Mouse (Mus musculus): Measurements from ENCODE around the gene Crtac1. TPM values are rescaled to one million over a fixed set of nuclear protein-coding genes. Genes with fewer than 3 reads are reported as not detected.

Gene Crtac1
- polyA plus RNA-seq, 1 experiment from 2014 or later = 6.5 TPM

DNA sequence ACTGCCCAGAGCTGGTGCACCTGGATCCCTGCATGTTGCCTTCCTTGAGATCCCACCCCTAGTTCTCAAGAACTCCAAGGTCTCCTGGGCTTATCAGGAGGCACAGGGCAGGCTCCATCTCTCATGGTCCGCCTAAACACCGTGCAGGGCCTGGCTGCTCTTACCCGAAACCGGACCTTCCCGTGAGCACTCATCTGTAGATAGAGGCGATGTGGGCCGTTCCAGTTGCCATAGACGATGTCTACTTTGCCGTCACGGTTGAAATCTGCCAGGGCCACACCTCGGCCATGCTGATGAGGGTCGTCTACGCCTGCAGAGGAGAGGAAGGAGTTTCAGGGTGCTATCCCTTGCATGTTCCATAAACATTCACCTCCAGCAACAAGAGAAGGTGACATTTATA is 127.1 kb downstream of the Crtac1 start:
- H3K9ac ChIP-seq = no peak overlapping the region
- no peaks in the 10 kb centered on the region for H3K9me3 ChIP-seq
- WGBS = 90% methylated on average over 13 of the region's 13 CpGs
- H3K4me3 ChIP-seq = no peak overlapping the region
- no peaks in the 10 kb centered on the region for H3K36me3 ChIP-seq
- no peaks in the 10 kb centered on the region for H3K27me3 ChIP-seq
- peaks cover 14% of the 10 kb centered on the region for H3K4me1 ChIP-seq
- no peak overlapping the region for H3K4me2 ChIP-seq (replicated peaks)
- H3K27ac ChIP-seq = no peak overlapping the region
- ATAC-seq (ENCODE audit: insufficient number of reproducible peaks, insufficient read depth, low FRiP score, low TSS enrichment) = no peak

DNA sequence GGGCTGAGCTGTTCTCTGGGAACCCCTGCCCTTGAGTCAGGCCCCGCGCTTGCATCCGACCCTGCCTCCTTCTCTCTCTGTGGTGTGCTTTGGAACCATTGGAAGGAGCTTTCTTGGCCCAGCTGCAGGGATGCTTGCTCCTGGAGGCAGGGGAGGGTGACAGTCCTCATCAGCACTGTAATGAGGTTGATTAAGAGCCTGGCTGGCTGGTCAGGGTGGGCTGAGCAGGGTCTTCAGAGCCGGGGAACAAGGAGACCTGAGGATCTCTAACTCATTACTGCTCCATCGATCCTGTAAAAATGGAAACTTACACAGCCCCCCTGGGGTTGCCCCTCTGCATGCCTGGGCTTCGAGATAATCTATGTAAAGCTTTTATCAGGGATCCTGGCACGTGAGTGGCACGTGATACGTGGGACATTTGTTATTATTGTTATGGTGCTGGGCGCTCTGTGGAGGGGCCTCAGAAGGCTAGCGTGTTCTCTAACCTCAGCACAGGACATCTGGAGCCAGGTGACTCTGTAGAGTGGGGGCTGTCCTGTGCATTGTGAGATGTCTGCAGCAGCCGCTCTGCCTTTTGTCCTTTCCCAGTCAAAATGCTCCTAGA is 128.3 kb downstream of the Crtac1 start:
- Histone ChIP-seq H3K27ac (no peak overlapping the region), H3K9me3 (no peaks in the 10 kb centered on the region), H3K9ac (no peak overlapping the region), H3K4me3 (no peak overlapping the region), H3K4me2 (replicated peaks) (no peak overlapping the region), H3K27me3 (no peaks in the 10 kb centered on the region), H3K4me1 (peaks cover 14% of the 10 kb centered on the region), H3K36me3 (no peaks in the 10 kb centered on the region)
- WGBS = 66% methylated on average over 12 of the region's 12 CpGs
- no peak for ATAC-seq (ENCODE audit: insufficient number of reproducible peaks, insufficient read depth, low FRiP score, low TSS enrichment)

DNA sequence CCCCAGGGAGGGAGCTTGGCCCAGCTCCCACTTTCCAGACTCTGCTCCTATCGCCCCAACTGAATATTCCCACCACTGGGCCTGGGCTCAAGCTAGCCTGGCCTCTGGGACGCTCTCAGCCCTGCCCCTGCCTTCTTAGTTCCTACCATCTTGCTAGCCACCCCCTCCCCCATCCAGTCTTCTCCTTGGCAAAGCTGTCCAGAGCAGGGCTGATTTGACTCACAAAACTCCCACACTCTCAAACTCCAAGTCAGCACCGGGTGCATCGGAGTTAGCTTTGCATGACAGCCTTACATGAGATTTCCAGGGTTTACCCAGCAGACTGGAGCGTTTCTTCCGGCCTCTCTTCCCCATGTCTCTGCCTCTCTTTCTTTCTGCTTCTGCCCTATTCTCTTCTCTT is 138.4 kb downstream of the Crtac1 start:
- no peaks in the 10 kb centered on the region for H3K36me3 ChIP-seq
- no peak overlapping the region for H3K4me3 ChIP-seq
- ATAC-seq (ENCODE audit: insufficient number of reproducible peaks, insufficient read depth, low FRiP score, low TSS enrichment) = no peak
- no peaks in the 10 kb centered on the region for H3K9me3 ChIP-seq
- H3K4me1 ChIP-seq = peaks cover 15% of the 10 kb centered on the region
- no peak overlapping the region for H3K9ac ChIP-seq
- WGBS = 77% methylated on average over 6 of the region's 6 CpGs
- no peak overlapping the region for H3K27ac ChIP-seq
- no peaks in the 10 kb centered on the region for H3K27me3 ChIP-seq
- no peak overlapping the region for H3K4me2 ChIP-seq (replicated peaks)

DNA sequence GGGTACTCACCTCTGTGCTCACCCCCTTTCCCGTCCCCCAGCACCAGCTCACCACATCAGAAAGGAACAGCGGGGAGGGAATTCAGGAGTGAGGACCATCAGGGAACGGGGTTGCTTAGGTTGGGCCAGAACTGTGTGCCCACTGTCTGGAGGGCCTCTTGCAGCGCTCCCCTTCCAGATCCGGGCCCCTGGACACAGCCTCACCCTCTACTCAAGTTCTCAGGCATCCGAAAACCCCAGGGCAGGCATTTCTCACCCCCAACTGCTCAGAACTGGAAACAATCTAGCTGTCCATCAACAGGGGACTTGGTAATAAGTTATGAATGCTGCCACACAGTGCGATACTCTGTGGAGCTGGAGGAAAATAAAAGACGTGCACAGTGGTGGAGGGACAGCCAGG is 139.5 kb downstream of the Crtac1 start:
- H3K4me2 ChIP-seq (replicated peaks) = no peak overlapping the region
- H3K9ac ChIP-seq = no peak overlapping the region
- no peak overlapping the region for H3K4me3 ChIP-seq

DNA sequence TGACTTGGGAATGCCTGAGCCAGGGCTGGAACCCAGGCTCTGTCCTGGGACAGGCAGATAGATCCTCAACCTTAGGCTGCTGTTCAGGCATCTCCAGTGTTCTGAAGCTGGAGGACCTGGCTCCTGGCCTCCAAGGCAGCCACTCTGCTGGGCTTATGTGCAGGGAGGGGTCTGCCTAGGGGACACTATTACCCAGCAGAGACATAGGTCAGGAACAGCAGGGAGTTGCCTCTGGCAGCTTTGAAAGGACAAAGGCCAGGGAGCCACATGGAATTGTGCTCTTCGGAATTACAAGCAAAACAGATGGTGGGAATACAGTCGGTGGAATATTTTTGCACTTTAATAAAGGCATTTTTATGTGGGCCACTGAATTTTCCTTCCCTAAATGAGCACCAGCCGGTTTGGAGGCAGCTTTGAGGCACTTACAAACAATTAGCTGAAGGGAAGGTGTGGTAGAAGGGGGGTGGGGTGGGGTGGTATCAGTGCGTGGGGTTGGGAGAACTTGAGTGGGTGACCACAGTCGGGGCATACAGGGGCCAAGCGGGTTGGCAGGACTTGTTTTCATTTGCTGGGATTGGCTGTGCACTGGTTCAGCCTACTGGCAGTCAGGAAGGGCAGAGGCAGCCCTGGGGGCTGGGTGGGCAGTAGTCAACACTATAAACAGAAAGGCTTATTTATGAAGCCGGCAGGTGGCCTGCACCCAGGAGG is 140.5 kb downstream of the Crtac1 start:
- no peak for ATAC-seq (ENCODE audit: insufficient number of reproducible peaks, insufficient read depth, low FRiP score, low TSS enrichment)
- Histone ChIP-seq H3K36me3 (no peaks in the 10 kb centered on the region), H3K27ac (no peak overlapping the region), H3K9me3 (no peaks in the 10 kb centered on the region), H3K4me1 (peaks cover 15% of the 10 kb centered on the region), H3K27me3 (no peaks in the 10 kb centered on the region), H3K4me2 (replicated peaks) (no peak overlapping the region), H3K9ac (no peak overlapping the region), H3K4me3 (no peak overlapping the region)
- 19% methylated on average over 7 of the region's 7 CpGs for WGBS

More for the DNA sequence above, 139.5 kb downstream of the Crtac1 start:
- H3K9me3 ChIP-seq = no peaks in the 10 kb centered on the region
- 28% methylated on average over 8 of the region's 8 CpGs for WGBS
- H3K27ac ChIP-seq = 0 out of 2 replicates have a peak overlapping the region, but pooled peaks have one; percentile 7
- peaks cover 15% of the 10 kb centered on the region for H3K4me1 ChIP-seq
- ATAC-seq (ENCODE audit: insufficient number of reproducible peaks, insufficient read depth, low FRiP score, low TSS enrichment) = no peak
- no peaks in the 10 kb centered on the region for H3K36me3 ChIP-seq
- H3K27me3 ChIP-seq = no peaks in the 10 kb centered on the region

DNA sequence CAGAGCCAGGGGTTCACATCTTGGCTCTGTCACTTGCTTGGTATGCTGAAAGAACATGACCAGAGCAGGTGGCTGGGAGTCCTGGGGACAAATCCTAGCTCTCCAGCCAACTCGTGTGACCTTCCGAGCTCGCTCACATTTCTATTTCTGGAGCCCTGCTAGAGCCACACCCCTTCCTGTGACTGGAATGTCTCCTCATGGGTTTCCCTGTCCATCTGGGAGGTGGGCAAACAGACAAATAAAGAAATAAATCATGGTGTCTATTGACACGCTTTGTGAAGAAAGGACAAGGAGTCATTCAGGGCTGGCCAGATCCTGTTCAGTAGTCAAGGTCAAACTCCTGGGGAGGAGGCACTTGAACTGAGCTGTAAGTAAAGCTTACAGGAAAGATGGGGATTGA is 143.2 kb downstream of the Crtac1 start:
- no peaks in the 10 kb centered on the region for H3K9me3 ChIP-seq
- peaks cover 15% of the 10 kb centered on the region for H3K4me1 ChIP-seq
- no peaks in the 10 kb centered on the region for H3K27me3 ChIP-seq
- no peak overlapping the region for H3K4me2 ChIP-seq (replicated peaks)
- H3K36me3 ChIP-seq = no peaks in the 10 kb centered on the region
- no peak for ATAC-seq (ENCODE audit: insufficient number of reproducible peaks, insufficient read depth, low FRiP score, low TSS enrichment)
- WGBS = 70% methylated on average over 4 of the region's 4 CpGs
- H3K4me3 ChIP-seq = no peak overlapping the region
- H3K9ac ChIP-seq = no peak overlapping the region
- H3K27ac ChIP-seq = no peak overlapping the region

DNA sequence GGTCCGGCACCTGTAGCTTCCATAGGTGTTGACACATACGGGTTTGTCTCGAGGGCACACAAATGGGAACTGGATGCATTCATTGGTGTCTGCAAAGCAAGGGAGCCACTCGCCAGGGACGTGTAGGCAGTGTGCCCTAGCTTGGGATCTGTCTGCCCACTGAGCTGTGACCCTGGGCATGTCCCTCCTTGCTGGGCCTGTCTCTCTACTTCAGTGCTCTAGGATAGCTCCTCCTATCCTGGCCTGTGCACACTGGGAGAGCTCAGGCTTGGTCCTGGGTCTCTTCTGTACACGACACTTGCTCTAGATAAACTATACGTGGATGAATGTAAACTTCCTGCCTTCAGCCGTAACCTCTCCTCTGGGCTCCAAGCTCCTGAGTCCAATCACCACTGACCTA is 147.4 kb downstream of the Crtac1 start:
- Histone ChIP-seq H3K9ac (no peak overlapping the region), H3K36me3 (no peaks in the 10 kb centered on the region), H3K27ac (no peak overlapping the region), H3K27me3 (no peaks in the 10 kb centered on the region), H3K9me3 (no peaks in the 10 kb centered on the region), H3K4me2 (replicated peaks) (no peak overlapping the region), H3K4me3 (no peak overlapping the region), H3K4me1 (no peaks in the 10 kb centered on the region)
- no peak for ATAC-seq (ENCODE audit: insufficient number of reproducible peaks, insufficient read depth, low FRiP score, low TSS enrichment)
- 71% methylated on average over 8 of the region's 8 CpGs for WGBS

DNA sequence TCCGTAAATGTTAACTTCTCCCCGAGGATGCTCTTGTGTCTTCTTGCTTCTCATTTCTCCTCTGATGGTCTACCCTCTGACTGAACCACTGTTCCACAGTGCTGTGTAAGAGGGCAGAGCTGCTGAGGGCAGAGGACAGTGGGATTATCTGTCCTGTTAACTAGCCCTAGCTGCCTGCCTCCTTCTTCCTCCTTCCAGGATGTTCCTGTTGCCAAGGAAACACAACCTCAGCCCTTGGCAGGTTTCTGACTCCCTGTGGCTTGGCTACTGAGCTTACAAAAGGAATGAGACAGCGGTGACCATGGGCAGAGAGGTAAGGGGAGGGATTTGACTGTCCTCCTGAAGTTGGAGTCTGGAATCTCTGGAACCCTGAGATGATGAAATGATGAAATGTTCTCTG is 152.0 kb downstream of the Crtac1 start:
- Histone ChIP-seq H3K27me3 (no peaks in the 10 kb centered on the region), H3K9me3 (no peaks in the 10 kb centered on the region), H3K4me2 (replicated peaks) (no peak overlapping the region), H3K9ac (no peak overlapping the region), H3K4me3 (no peak overlapping the region), H3K4me1 (no peaks in the 10 kb centered on the region), H3K27ac (no peak overlapping the region), H3K36me3 (no peaks in the 10 kb centered on the region)
- 61% methylated on average over 3 of the region's 3 CpGs for WGBS
- no peak for ATAC-seq (ENCODE audit: insufficient number of reproducible peaks, insufficient read depth, low FRiP score, low TSS enrichment)

DNA sequence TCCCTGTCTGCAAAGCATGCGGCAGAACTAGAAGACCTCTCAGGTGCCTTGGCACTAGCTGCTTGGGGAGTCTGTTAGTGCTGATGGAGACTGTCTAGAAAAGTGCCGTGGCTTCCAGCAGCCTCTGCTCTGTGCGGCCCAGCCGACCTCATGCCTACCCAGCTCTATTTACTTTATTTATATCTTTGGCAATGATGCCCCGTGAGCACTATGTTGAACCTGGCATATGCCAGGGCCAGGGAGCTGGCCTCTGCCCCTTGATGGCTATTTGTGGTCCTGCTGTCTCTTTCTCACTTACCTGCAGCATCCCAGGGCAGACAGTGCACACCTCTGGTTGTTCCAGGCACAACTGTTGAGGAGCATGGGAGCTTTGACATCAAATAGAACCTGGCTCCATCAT is 153.1 kb downstream of the Crtac1 start:
- Histone ChIP-seq H3K9me3 (no peaks in the 10 kb centered on the region), H3K36me3 (no peaks in the 10 kb centered on the region), H3K4me2 (replicated peaks) (no peak overlapping the region), H3K4me1 (no peaks in the 10 kb centered on the region), H3K27ac (no peak overlapping the region), H3K27me3 (no peaks in the 10 kb centered on the region), H3K4me3 (no peak overlapping the region), H3K9ac (no peak overlapping the region)
- WGBS = 80% methylated on average over 5 of the region's 5 CpGs
- ATAC-seq (ENCODE audit: insufficient number of reproducible peaks, insufficient read depth, low FRiP score, low TSS enrichment) = no peak

DNA sequence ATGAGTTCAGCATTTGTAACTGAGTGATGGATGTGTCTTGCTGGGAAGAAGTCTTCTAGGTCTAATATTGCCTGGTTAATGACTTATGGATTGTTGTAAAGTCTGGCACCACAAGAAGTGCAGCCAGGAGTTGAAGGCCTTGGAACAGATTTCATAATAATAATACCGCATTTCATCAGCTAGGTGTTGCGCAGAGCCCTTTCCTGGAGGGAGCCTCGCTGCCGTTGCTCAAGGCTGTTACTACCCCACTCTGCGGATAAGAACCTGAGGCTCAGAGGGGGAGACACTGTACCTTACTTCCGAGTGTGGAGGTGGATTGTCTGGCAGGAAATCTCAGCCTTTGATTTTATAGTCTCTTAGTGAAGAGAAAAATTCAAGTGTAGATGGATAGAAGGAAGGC is 154.3 kb downstream of the Crtac1 start:
- no peak overlapping the region for H3K27ac ChIP-seq
- no peak overlapping the region for H3K4me3 ChIP-seq
- no peaks in the 10 kb centered on the region for H3K9me3 ChIP-seq
- WGBS = 85% methylated on average over 6 of the region's 6 CpGs
- H3K27me3 ChIP-seq = no peaks in the 10 kb centered on the region
- H3K36me3 ChIP-seq = no peaks in the 10 kb centered on the region
- H3K4me2 ChIP-seq (replicated peaks) = no peak overlapping the region
- H3K9ac ChIP-seq = no peak overlapping the region
- no peaks in the 10 kb centered on the region for H3K4me1 ChIP-seq
- ATAC-seq (ENCODE audit: insufficient number of reproducible peaks, insufficient read depth, low FRiP score, low TSS enrichment) = no peak

DNA sequence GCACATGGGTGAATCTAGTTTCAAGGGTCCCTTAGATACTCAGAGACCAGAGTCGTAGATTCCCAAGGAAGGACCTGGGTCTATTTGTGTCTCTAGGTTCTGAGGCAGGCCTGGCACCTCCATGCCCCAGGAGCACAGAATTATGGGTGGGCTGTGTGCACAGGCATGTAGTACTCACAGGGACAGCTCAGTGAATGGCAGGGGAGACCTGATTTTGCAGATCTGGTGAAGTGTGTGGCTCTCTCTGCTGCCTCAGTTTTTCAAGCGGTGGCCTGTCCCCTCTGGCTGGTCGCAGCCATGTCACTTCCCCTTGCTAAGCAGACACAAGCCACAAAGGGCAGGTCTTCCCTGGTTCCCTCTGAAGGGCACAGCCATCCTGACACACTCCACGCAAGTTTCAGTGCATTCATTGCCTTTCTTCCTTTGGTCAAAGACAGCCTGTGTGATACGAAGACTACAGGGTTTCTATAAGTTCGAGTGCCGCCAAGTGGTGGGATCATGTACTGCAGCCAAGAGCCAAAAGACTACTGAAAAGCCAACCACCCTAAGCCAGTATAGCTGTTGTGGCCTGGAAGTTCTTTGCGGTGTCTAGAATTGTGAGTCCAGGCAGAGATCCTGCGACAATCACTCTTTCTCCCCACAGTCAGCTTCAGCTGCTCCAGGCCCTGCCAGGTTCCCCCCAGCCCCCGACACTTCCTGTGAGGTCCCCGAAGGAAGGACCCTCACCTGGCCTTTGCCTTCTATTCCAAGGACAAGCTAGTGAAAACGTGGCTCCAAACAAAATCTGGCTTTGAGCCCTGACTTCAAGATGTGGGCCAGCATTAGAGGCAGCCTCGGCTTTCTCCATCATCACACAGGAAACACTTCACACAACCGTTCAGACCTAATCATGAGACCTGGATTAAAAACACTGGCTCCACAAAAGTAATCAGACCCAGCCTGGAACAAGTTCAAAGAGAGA is 159.3 kb downstream of the Crtac1 start:
- Histone ChIP-seq H3K4me3 (no peak overlapping the region), H3K27me3 (0 out of 2 replicates have a peak, but pooled peaks cover 12% of the 10 kb centered on the region), H3K4me1 (0 out of 2 replicates have a peak, but pooled peaks cover 3% of the 10 kb centered on the region), H3K9ac (no peak overlapping the region), H3K27ac (no peak overlapping the region), H3K36me3 (no peaks in the 10 kb centered on the region), H3K4me2 (replicated peaks) (no peak overlapping the region), H3K9me3 (no peaks in the 10 kb centered on the region)
- WGBS = 38% methylated on average over 14 of the region's 14 CpGs
- ATAC-seq (ENCODE audit: insufficient number of reproducible peaks, insufficient read depth, low FRiP score, low TSS enrichment) = no peak

Data from embryonic facial prominence, embryonic 12.5 days (tissue).